Mouse (Mus musculus) ES-E14 (cell line): ENCODE data around the gene Trim2. TPM values are rescaled to one million over a fixed set of nuclear protein-coding genes. Genes with fewer than 3 reads are reported as not detected.

ENCODE experiments used
- DNase-seq: peaks from one replicate; pipeline ENCODE4 v3.0.0-alpha.2; 2013; ENCODE audit warnings: low read depth, low spot score
- H3K27ac ChIP-seq: 2 replicates; pipeline ENCODE4 v1.5.1; 2012; ENCODE audit warnings: low read depth, mild to moderate bottlenecking, low read length, moderate library complexity, mixed read lengths; ENCODE audit not compliant: poor library complexity, insufficient read depth, severe bottlenecking
- H3K36me3 ChIP-seq: 2 replicates; pipeline ENCODE4 v1.6.1; 2012; ENCODE audit warnings: mild to moderate bottlenecking, low read length, moderate library complexity, mixed read lengths; ENCODE audit not compliant: control insufficient read depth, poor library complexity, insufficient read depth, severe bottlenecking
- H3K4me1 ChIP-seq, 2 experiments: fragments of 150-350 bp in 1 of 2; sonication (generic) in 1 of 2; 2 replicates each; pipeline ENCODE4 v1.6.1; 2012; ENCODE audit warnings: low read length in 2 of 2, mild to moderate bottlenecking in 1 of 2, mixed read lengths in 1 of 2; ENCODE audit not compliant: control insufficient read depth in 2 of 2, insufficient read depth in 2 of 2, poor library complexity in 1 of 2
- H3K4me3 ChIP-seq, 2 experiments: fragments of 150-350 bp in 1 of 2; sonication (generic) in 1 of 2; 2 replicates each; pipeline ENCODE4 v1.5.1; 2012; ENCODE audit warnings: low read length in 2 of 2, low read depth in 1 of 2, mild to moderate bottlenecking in 1 of 2, mixed read lengths in 1 of 2; ENCODE audit not compliant: insufficient read depth in 1 of 2, poor library complexity in 1 of 2, severe bottlenecking in 1 of 2
- H3K9ac ChIP-seq: 2 replicates; pipeline ENCODE4 v1.6.1; 2012; ENCODE audit warnings: low read depth, mild to moderate bottlenecking, low read length, mixed read lengths; ENCODE audit not compliant: poor library complexity, insufficient read depth, severe bottlenecking
- H3K9me3 ChIP-seq: fragments of 150-350 bp; sonication (generic); 2 replicates; pipeline ENCODE4 v1.6.1; 2012; ENCODE audit warnings: low read depth, mild to moderate bottlenecking, low read length; ENCODE audit not compliant: control insufficient read depth, insufficient read depth
- CHD2 ChIP-seq: IDR thresholded peaks from 2 replicates; pipeline ENCODE4 v1.6.1; 2014; ENCODE audit warnings: mild to moderate bottlenecking, low read depth, low read length, inconsistent platforms
- HCFC1 ChIP-seq: IDR thresholded peaks from 2 replicates; pipeline ENCODE4 v1.6.1; 2012; ENCODE audit warnings: low read length, inconsistent platforms, borderline replicate concordance; ENCODE audit not compliant: insufficient read depth
- MAFK ChIP-seq: IDR thresholded peaks from 2 replicates; pipeline ENCODE4 v1.6.1; 2014; ENCODE audit warnings: mild to moderate bottlenecking, low read depth, low read length, inconsistent platforms; ENCODE audit not compliant: insufficient read depth
- ZC3H11A ChIP-seq: IDR thresholded peaks from 2 replicates; pipeline ENCODE4 v1.6.1; 2012; ENCODE audit warnings: low read depth, mild to moderate bottlenecking, inconsistent platforms, low read length, borderline replicate concordance
- ZNF384 ChIP-seq: IDR thresholded peaks from 2 replicates; pipeline ENCODE4 v1.6.1; 2012; ENCODE audit warnings: low read depth, low read length, inconsistent platforms
- in situ Hi-C, 2 experiments: fragments of 600-800 bp; cut with MboI; formaldehyde crosslinking; loops; one replicate each; pipeline ENCODE4 v1.15.1; 2025; ENCODE audit warnings: low sequenced_read_pairs in 2 of 2, inconsistent platforms in 1 of 2; ENCODE audit not compliant: unreplicated experiment in 2 of 2
- total RNA-seq: library from RNA; depleted of rRNA; stranded (reverse); fragments of 300-350 nt; gene quantifications from 2 replicates; pipeline ENCODE4 v1.2.3, GENCODE M21; 2012

Gene Trim2
- total RNA-seq, 1 experiment, result 27.3 TPM

DNA sequence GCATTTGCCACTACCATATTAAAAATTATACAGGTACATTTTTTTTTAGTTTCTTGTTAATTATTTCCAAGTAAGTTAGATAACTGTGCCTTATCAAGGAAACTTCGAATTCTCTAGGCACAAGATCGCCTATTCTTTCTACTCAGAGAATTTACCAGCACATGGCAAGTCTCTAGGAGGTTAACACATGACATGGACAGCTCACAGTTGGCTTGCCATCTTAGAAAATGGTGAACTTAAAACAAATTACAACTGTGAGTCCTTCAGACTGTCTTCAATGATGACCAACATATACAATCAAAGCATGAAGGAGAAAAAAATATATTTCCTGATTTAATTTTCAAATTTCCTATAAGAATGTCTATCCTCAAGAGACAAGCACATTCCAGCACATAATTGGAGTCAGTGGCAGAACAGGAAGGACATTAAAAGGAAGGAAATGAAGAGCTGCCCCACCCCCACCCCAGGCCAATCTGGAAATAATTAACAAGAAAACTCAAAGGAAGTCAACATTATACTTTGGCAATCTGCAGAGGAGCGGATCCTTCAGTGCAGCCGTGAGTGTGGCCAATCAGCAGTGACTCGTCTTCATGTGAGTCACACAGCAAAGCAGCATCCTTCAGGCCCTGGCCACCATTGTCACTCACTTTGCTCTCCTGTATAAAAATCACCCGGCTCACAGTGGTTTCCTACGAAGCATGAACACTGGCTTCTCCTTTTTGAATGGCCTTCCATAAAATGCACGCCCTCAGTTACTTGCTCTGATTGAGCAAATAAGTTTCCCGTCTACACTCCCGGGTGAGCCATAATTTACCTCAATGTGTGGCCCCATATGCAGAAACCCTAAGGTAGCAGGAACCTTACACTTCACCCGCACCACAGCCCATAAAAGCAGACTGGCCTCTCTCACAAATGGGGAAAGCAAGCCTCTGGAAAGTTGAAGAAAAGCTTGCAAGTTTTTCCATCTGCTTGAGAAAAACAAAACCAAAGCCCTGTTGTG lies 177.5 kb downstream of the Trim2 start:
- Histone ChIP-seq H3K4me3 (no peak overlapping the region), H3K4me1 (no peaks in the 10 kb centered on the region; a peak in 1 of 4 replicates), H3K36me3 (peaks cover 8% of the 10 kb centered on the region; the same call in 1 of the 2 replicates), H3K9ac (no peak overlapping the region), H3K9me3 (peaks cover 8% of the 10 kb centered on the region; the same call in 1 of the 2 replicates), H3K27ac (no peak overlapping the region)
- no peak for DNase-seq
- in situ Hi-C loops, result no loop called here
- no peak for TF ChIP-seq CHD2
- TF ChIP-seq HCFC1, result no peak
- no peak for TF ChIP-seq ZNF384
- TF ChIP-seq MAFK, result no peak
- no peak for TF ChIP-seq ZC3H11A

DNA sequence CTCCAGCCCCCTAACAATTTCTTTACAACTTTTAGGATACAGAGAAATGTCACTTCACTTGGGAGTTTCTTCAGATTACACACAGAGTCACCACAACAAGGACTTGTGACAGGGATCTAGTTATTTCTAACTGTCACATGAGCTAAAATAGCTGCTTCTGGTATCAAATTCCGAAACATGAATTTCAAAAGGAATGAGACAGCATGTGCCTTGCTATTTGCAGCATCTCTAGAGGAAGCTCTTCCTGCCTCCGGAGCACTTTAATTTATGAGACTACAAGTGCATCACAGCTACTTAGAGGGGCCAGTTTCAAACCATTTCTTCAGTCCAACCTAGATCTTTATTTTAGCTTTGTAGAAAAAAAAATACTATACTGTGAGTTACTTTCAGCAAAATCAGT lies 179.2 kb downstream of the Trim2 start:
- Histone ChIP-seq H3K9ac (no peak overlapping the region), H3K9me3 (peaks cover 8% of the 10 kb centered on the region; the same call in 1 of the 2 replicates), H3K27ac (no peak overlapping the region), H3K36me3 (peaks cover 6% of the 10 kb centered on the region; the same call in 1 of the 2 replicates), H3K4me1 (no peaks in the 10 kb centered on the region; a peak in 1 of 4 replicates), H3K4me3 (no peak overlapping the region)
- in situ Hi-C loops, result no loop called here
- no peak for DNase-seq
- TF ChIP-seq HCFC1, result no peak
- no peak for TF ChIP-seq CHD2
- TF ChIP-seq ZC3H11A, result no peak
- no peak for TF ChIP-seq ZNF384
- no peak for TF ChIP-seq MAFK

DNA sequence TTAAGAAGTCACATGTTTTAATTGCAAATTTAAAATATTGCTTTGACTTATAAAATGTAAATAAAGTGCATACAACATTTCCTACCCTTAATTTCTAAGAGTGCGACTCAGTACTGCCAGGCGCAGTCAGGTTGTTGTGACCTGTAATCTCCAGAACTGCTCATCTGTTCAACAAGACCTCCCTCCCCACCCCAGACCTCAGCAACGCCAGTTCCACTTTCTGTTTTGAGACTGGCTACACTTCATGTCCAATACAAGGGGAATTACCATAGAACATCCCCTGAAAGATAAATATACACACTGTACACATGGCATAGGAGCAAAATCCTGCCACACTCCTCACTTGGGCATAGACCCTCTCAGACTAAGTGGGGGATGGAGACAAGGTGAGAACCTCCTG lies 180.0 kb downstream of the Trim2 start:
- peaks cover 8% of the 10 kb centered on the region; the same call in 1 of the 2 replicates for H3K9me3 ChIP-seq
- H3K4me3 ChIP-seq, result no peak overlapping the region
- H3K9ac ChIP-seq, result no peak overlapping the region
- no peaks in the 10 kb centered on the region; a peak in 1 of 4 replicates for H3K4me1 ChIP-seq
- DNase-seq, result no peak
- in situ Hi-C loops, result no loop called here
- H3K27ac ChIP-seq, result no peak overlapping the region
- TF ChIP-seq CHD2, result no peak
- no peak for TF ChIP-seq HCFC1
- TF ChIP-seq ZNF384, result no peak
- TF ChIP-seq ZC3H11A, result no peak
- no peak for TF ChIP-seq MAFK
- H3K36me3 ChIP-seq, result peaks cover 6% of the 10 kb centered on the region; the same call in 1 of the 2 replicates

DNA sequence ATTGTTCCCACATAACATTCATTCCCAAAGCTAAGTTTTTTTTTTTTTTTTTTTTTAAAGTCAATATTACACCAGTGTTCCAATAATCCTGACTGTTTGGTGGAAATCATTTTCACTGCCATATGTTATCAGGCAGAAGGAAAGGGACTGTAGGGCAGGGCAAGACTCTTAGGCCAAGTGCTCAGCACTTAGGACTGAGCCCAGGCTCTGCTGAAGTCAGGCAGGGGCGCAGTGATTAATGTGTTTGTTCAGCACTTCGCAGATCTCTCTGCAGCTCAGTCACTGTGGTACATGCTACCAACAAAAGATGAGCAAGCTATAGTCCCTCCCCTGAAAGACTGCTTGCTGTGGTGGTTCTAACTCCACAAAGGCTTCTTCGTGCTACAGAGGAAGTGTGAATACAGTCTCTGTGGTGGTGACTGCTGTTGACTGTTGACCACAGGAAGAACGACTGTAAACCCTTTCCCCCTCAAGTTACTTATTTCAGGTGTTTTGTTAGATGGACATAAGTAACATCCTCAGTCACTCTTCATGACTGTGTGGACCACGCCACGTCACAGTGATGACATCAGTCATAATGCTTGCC lies 180.9 kb downstream of the Trim2 start:
- Histone ChIP-seq H3K36me3 (peaks cover 6% of the 10 kb centered on the region; the same call in 1 of the 2 replicates), H3K9ac (no peak overlapping the region), H3K4me1 (no peaks in the 10 kb centered on the region; a peak in 1 of 4 replicates), H3K4me3 (no peak overlapping the region), H3K9me3 (peaks cover 8% of the 10 kb centered on the region; the same call in 1 of the 2 replicates), H3K27ac (no peak overlapping the region)
- in situ Hi-C loops, result no loop called here
- TF ChIP-seq MAFK (no peak), ZC3H11A (no peak), ZNF384 (no peak), CHD2 (no peak), HCFC1 (no peak)
- no peak for DNase-seq

DNA sequence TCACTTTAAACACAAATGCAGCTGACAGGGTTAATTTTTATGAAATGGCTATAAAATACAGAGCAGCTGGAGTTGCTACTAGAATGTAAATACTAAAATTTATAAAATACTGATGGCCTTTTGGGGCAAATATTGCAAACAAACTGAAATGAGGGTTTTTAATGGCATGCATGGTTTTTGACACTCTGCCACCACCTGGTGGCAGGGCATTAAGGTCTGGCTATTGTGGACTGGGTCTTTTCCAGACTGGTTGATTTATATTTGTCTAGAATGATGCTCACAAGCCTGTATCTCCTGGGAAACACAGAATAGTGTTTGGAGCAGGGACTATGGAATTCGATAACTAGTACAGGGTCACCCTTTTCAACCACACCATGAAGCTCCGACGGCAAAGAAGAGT lies 183.2 kb downstream of the Trim2 start:
- DNase-seq, result no peak
- peaks cover 6% of the 10 kb centered on the region; the same call in 1 of the 2 replicates for H3K36me3 ChIP-seq
- peaks cover 8% of the 10 kb centered on the region; the same call in 1 of the 2 replicates for H3K9me3 ChIP-seq
- TF ChIP-seq CHD2, result no peak
- no peak for TF ChIP-seq HCFC1
- no peak for TF ChIP-seq MAFK
- TF ChIP-seq ZC3H11A, result no peak
- TF ChIP-seq ZNF384, result no peak
- H3K4me1 ChIP-seq, result no peaks in the 10 kb centered on the region
- no peak overlapping the region for H3K9ac ChIP-seq
- in situ Hi-C loops, result no loop called here
- no peak overlapping the region for H3K27ac ChIP-seq
- no peak overlapping the region for H3K4me3 ChIP-seq
